Mouse (Mus musculus): ENCODE measurements around the gene Gfod2. TPM values are rescaled to one million over a fixed set of nuclear protein-coding genes. Genes with fewer than 3 reads are reported as not detected.

Gfod2 gene
- polyA plus RNA-seq, 1 experiment from 2014 or later = 2.4 TPM

- Histone ChIP-seq H3K27ac (ENCODE audit: low read depth) (no peak overlapping the region), H3K4me1 (ENCODE audit: insufficient read depth) (peaks cover 10% of the 10 kb centered on the region), H3K9ac (replicated peaks) (no peak overlapping the region), H3K4me2 (ENCODE audit: low read depth, low read length) (no peak overlapping the region), H3K27me3 (ENCODE audit: insufficient read depth, low read length) (no peaks in the 10 kb centered on the region), H3K36me3 (replicated peaks; ENCODE audit: insufficient read depth, low read length) (no peaks in the 10 kb centered on the region), H3K4me3 (ENCODE audit: low read depth, low read length) (no peak overlapping the region), H3K9me3 (ENCODE audit: low read length) (no peaks in the 10 kb centered on the region)
- ATAC-seq (no peak), DNase-seq (no peak)
- TF ChIP-seq EP300 (IDR thresholded peaks at IDR 0.05; ENCODE audit: low read depth) = no peak
- TF ChIP-seq CTCF (IDR thresholded peaks at IDR 0.05; ENCODE audit: low read depth) = no peak
- 79% methylated on average over 13 of the region's 14 CpGs for WGBS (ENCODE audit: insufficient replicate concordance)
Observed at GRCm38 (mm10) chr8:105709317-105709716, 49.1 kb downstream of the Gfod2 start.

GRCm38 (mm10) chr8:105708675-105709074 is 49.8 kb downstream of the Gfod2 start:
- DNase-seq (no peak), ATAC-seq (no peak)
- no peak overlapping the region for H3K27ac ChIP-seq (ENCODE audit: low read depth)
- H3K4me3 ChIP-seq (ENCODE audit: low read depth, low read length) = no peak overlapping the region
- H3K36me3 ChIP-seq (replicated peaks; ENCODE audit: insufficient read depth, low read length) = no peaks in the 10 kb centered on the region
- H3K4me2 ChIP-seq (ENCODE audit: low read depth, low read length) = no peak overlapping the region
- 89% methylated on average over 8 of the region's 8 CpGs for WGBS (ENCODE audit: insufficient replicate concordance)
- H3K9ac ChIP-seq (replicated peaks) = no peak overlapping the region
- peaks cover 10% of the 10 kb centered on the region for H3K4me1 ChIP-seq (ENCODE audit: insufficient read depth)
- TF ChIP-seq CTCF (IDR thresholded peaks at IDR 0.05; ENCODE audit: low read depth) (no peak), EP300 (IDR thresholded peaks at IDR 0.05; ENCODE audit: low read depth) (no peak)
- no peaks in the 10 kb centered on the region for H3K9me3 ChIP-seq (ENCODE audit: low read length)
- no peaks in the 10 kb centered on the region for H3K27me3 ChIP-seq (ENCODE audit: insufficient read depth, low read length)

- Histone ChIP-seq H3K4me1 (ENCODE audit: insufficient read depth) (peaks cover 10% of the 10 kb centered on the region), H3K27ac (ENCODE audit: low read depth) (no peak within 1 kb of the TSS), H3K9ac (replicated peaks) (peak within 1 kb of the TSS; percentile 61), H3K4me3 (ENCODE audit: low read depth, low read length) (peak within 1 kb of the TSS; percentile 76), H3K4me2 (ENCODE audit: low read depth, low read length) (peak within 1 kb of the TSS; percentile 99), H3K9me3 (ENCODE audit: low read length) (no peaks in the 10 kb centered on the region), H3K27me3 (ENCODE audit: insufficient read depth, low read length) (no peaks in the 10 kb centered on the region), H3K36me3 (replicated peaks; ENCODE audit: insufficient read depth, low read length) (no peaks in the 10 kb centered on the region; the same call in 1 of the 2 replicates)
- ATAC-seq = peak; percentile 81
- WGBS (ENCODE audit: insufficient replicate concordance) = 2% methylated on average over 55 of the region's 55 CpGs
- DNase-seq = peak; percentile 84
- TF ChIP-seq EP300 (IDR thresholded peaks at IDR 0.05; ENCODE audit: low read depth) = no peak
- no peak for TF ChIP-seq CTCF (IDR thresholded peaks at IDR 0.05; ENCODE audit: low read depth)
Observed at GRCm38 (mm10) chr8:105707498-105708403, 50.7 kb downstream of the Gfod2 start, which contains the start of the genes 4933405L10Rik and Enkd1. Gene 4933405L10Rik (plus strand): TSS chr8:105707655. Gene Enkd1 (minus strand): TSS chr8:105708210.

GRCm38 (mm10) chr8:105706426-105706825 is 52.0 kb downstream of the Gfod2 start:
- Histone ChIP-seq H3K4me1 (ENCODE audit: insufficient read depth) (peaks cover 14% of the 10 kb centered on the region), H3K4me3 (ENCODE audit: low read depth, low read length) (no peak overlapping the region), H3K9me3 (ENCODE audit: low read length) (no peaks in the 10 kb centered on the region), H3K27me3 (ENCODE audit: insufficient read depth, low read length) (no peaks in the 10 kb centered on the region), H3K4me2 (ENCODE audit: low read depth, low read length) (no peak overlapping the region), H3K27ac (ENCODE audit: low read depth) (no peak overlapping the region), H3K9ac (replicated peaks) (no peak overlapping the region), H3K36me3 (replicated peaks; ENCODE audit: insufficient read depth, low read length) (no peaks in the 10 kb centered on the region; the same call in 1 of the 2 replicates)
- no peak for DNase-seq
- ATAC-seq = no peak
- 84% methylated on average over 12 of the region's 12 CpGs for WGBS (ENCODE audit: insufficient replicate concordance)
- TF ChIP-seq EP300 (IDR thresholded peaks at IDR 0.05; ENCODE audit: low read depth) = no peak

GRCm38 (mm10) chr8:105704955-105705354 is 53.5 kb downstream of the Gfod2 start:
- 88% methylated on average over 6 of the region's 6 CpGs for WGBS (ENCODE audit: insufficient replicate concordance)
- Histone ChIP-seq H3K9ac (replicated peaks) (no peak overlapping the region), H3K36me3 (replicated peaks; ENCODE audit: insufficient read depth, low read length) (no peaks in the 10 kb centered on the region; the same call in 1 of the 2 replicates), H3K4me2 (ENCODE audit: low read depth, low read length) (no peak overlapping the region), H3K27me3 (ENCODE audit: insufficient read depth, low read length) (no peaks in the 10 kb centered on the region), H3K27ac (ENCODE audit: low read depth) (no peak overlapping the region), H3K9me3 (ENCODE audit: low read length) (no peaks in the 10 kb centered on the region), H3K4me3 (ENCODE audit: low read depth, low read length) (no peak overlapping the region), H3K4me1 (ENCODE audit: insufficient read depth) (peaks cover 19% of the 10 kb centered on the region)
- TF ChIP-seq EP300 (IDR thresholded peaks at IDR 0.05; ENCODE audit: low read depth) = no peak
- TF ChIP-seq CTCF (IDR thresholded peaks at IDR 0.05; ENCODE audit: low read depth) = no peak
- no peak for ATAC-seq
- DNase-seq = no peak

GRCm38 (mm10) chr8:105704146-105704812 is 54.2 kb downstream of the Gfod2 start:
- 92% methylated on average over 34 of the region's 34 CpGs for WGBS (ENCODE audit: insufficient replicate concordance)
- TF ChIP-seq EP300 (IDR thresholded peaks at IDR 0.05; ENCODE audit: low read depth) (no peak), CTCF (IDR thresholded peaks at IDR 0.05; ENCODE audit: low read depth) (no peak)

More at GRCm38 (mm10) chr8:105704146-105704812, 54.2 kb downstream of the Gfod2 start:
- Histone ChIP-seq H3K27ac (ENCODE audit: low read depth) (no peak overlapping the region), H3K9me3 (ENCODE audit: low read length) (no peaks in the 10 kb centered on the region), H3K36me3 (replicated peaks; ENCODE audit: insufficient read depth, low read length) (no peaks in the 10 kb centered on the region; the same call in 1 of the 2 replicates), H3K4me2 (ENCODE audit: low read depth, low read length) (no peak overlapping the region), H3K27me3 (ENCODE audit: insufficient read depth, low read length) (no peaks in the 10 kb centered on the region), H3K4me3 (ENCODE audit: low read depth, low read length) (no peak overlapping the region), H3K9ac (replicated peaks) (no peak overlapping the region), H3K4me1 (ENCODE audit: insufficient read depth) (peaks cover 21% of the 10 kb centered on the region)
- DNase-seq (no peak), ATAC-seq (no peak)

Data from liver, postnatal 0 days (tissue).